Mouse (Mus musculus): Measurements from ENCODE around the gene Pabpn1. TPM values are rescaled to one million over a fixed set of nuclear protein-coding genes. Genes with fewer than 3 reads are reported as not detected.

Gene Pabpn1
- polyA plus RNA-seq (2016; fragmentation: Nextera tagmentation; extraction: Ambion mirVana): 160 TPM in 2 replicates

DNA sequence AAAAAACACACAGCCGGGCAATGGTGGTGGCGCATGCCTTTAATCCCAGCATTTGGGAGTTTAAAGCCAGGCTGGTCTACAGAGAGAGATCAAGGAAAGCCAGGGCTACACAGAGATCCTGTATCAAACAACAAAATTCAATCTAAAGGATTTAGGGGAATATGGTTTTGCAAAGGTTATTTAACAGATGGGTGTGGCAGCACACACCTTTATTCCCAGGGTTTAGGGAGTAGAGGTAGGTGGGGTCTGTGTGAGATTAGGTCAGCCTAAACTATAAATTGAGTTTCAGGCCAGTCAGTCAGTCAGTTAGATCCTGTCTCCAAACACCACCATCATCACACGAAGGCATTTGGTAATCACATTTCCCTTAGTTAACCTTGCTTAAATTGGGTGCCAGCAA, at the start of gene Pabpn1:
Pabpn1 (plus strand) TSS at position 301 of the 400 bp plus-strand sequence.
- 92% methylated on average over 3 of the region's 3 CpGs for WGBS
- Histone ChIP-seq H3K4me1 (replicated peaks) (peaks cover 15% of the 10 kb centered on the region), H3K27ac (peak within 1 kb of the TSS; percentile 100), H3K36me3 (peaks cover 22% of the 10 kb centered on the region), H3K27me3 (ENCODE audit: insufficient read depth, poor library complexity, severe bottlenecking) (no peaks in the 10 kb centered on the region), H3K9me3 (no peaks in the 10 kb centered on the region), H3K4me3 (peak within 1 kb of the TSS; percentile 95)
- DNase-seq (ENCODE audit: low spot score): no peak

DNA sequence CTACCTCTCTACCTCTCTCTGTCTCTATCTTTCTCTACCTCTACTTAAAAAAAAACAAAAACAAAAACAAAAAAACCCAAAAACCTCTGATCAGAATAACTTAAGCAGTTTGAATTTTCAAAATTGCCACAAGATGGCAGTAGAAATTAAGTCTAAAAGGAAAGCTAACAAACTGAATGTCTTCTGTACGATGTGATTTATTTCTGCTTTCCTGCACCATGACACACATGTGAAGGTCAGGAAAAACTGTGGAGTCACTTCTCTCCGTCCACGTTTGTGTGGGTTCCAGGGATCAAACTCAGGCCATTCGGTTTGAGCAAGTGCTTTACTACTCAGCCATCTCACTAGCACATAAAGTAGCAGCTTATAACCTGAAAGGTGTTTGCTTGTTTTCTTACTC, 48.8 kb upstream of the Pabpn1 start:
- WGBS: 9% methylated on average over 4 of the region's 4 CpGs
- H3K4me1 ChIP-seq (replicated peaks): no peaks in the 10 kb centered on the region

DNA sequence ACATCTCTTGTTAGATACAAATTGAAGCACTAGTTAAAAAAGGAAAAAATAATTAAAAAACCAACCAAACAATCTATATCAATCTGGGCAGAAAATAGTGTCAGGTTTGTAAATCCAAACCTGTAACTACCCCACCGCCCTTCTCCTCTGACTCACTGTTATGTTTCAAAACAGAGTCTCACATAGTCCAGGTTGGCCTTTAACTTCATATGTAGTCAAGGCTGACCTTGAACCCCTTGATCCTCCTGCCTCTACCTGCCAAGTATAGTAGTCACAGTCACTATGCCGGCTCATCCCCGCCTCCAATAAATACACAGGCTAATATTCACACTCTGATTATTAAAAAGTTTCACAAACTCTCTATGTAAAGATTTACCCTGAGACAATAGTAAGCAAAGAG, 36.6 kb upstream of the Pabpn1 start:
- WGBS: over 99% methylated on average over 3 of the region's 3 CpGs
- no peak overlapping the region for H3K27ac ChIP-seq
- no peaks in the 10 kb centered on the region for H3K9me3 ChIP-seq
- no peak for DNase-seq (ENCODE audit: low spot score)
- H3K27me3 ChIP-seq (ENCODE audit: insufficient read depth, poor library complexity, severe bottlenecking): no peaks in the 10 kb centered on the region
- H3K36me3 ChIP-seq: peaks cover 41% of the 10 kb centered on the region
- H3K4me1 ChIP-seq (replicated peaks): no peaks in the 10 kb centered on the region
- H3K4me3 ChIP-seq: no peak overlapping the region

More for the DNA sequence above, 48.8 kb upstream of the Pabpn1 start:
- Histone ChIP-seq H3K9me3 (no peaks in the 10 kb centered on the region), H3K4me3 (no peak overlapping the region), H3K27me3 (ENCODE audit: insufficient read depth, poor library complexity, severe bottlenecking) (no peaks in the 10 kb centered on the region), H3K27ac (no peak overlapping the region), H3K36me3 (no peaks in the 10 kb centered on the region)
- DNase-seq (ENCODE audit: low spot score): no peak

- Histone ChIP-seq H3K27ac (no peak overlapping the region), H3K9me3 (no peaks in the 10 kb centered on the region), H3K36me3 (peaks cover 41% of the 10 kb centered on the region), H3K4me3 (no peak overlapping the region), H3K4me1 (replicated peaks) (no peaks in the 10 kb centered on the region), H3K27me3 (ENCODE audit: insufficient read depth, poor library complexity, severe bottlenecking) (no peaks in the 10 kb centered on the region)
- 88% methylated on average over 7 of the region's 7 CpGs for WGBS
- no peak for DNase-seq (ENCODE audit: low spot score)
Measured at GRCm38 (mm10) chr14:54856703-54857102, 35.6 kb upstream of the Pabpn1 start.

DNA sequence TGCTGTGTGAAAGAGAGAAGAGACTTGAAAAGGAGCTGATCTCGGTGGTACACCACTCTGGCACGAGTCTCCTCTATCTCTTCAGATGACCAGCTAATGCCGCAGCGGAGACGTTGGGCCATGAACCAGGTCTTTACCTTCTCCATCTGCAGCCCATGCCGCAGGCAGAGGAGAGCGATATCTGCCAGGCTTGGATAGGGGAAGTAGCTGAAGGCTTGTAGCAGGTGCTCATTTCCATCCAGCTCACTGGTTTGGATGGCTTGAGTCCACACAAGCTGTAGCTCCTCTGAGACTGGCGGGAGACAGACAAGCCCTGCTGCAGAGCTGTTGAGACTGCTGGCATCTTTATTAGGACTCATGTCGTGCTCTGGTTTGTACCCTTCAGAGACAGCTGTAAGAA, 34.4 kb upstream of the Pabpn1 start:
- Histone ChIP-seq H3K4me1 (replicated peaks) (peaks cover 8% of the 10 kb centered on the region; the same call in 1 of the 2 replicates), H3K9me3 (no peaks in the 10 kb centered on the region), H3K27me3 (ENCODE audit: insufficient read depth, poor library complexity, severe bottlenecking) (no peaks in the 10 kb centered on the region), H3K36me3 (peaks cover 41% of the 10 kb centered on the region), H3K4me3 (no peak overlapping the region), H3K27ac (no peak overlapping the region)
- no peak for DNase-seq (ENCODE audit: low spot score)
- WGBS: 95% methylated on average over 9 of the region's 9 CpGs

DNA sequence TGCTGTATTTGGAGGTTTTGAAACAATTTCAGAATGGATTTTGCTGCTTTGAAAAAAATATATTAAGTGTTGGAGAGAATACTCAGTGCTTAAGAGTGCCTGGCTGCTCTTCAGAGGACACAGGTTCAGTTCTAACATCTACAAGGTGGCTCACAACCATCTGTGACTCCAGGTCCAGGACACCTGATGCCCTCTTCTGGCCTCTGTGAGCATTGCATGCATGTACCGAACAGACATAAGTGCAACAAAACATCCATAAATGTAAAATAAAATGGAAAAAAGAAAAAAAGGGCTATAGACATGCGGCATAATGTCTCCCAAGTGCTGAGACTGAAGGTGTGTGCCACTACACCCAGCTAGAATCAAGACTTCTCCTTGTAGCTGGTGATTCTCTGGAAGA, 31.8 kb upstream of the Pabpn1 start:
- H3K4me1 ChIP-seq (replicated peaks): peaks cover 15% of the 10 kb centered on the region
- H3K36me3 ChIP-seq: peaks cover 25% of the 10 kb centered on the region
- DNase-seq (ENCODE audit: low spot score): peak; percentile 50
- H3K27ac ChIP-seq: no peak overlapping the region
- H3K27me3 ChIP-seq (ENCODE audit: insufficient read depth, poor library complexity, severe bottlenecking): no peaks in the 10 kb centered on the region
- H3K9me3 ChIP-seq: no peaks in the 10 kb centered on the region
- WGBS: 51% methylated on average over 2 of the region's 2 CpGs
- no peak overlapping the region for H3K4me3 ChIP-seq

GRCm38 (mm10) chr14:54863501-54864312, 28.6 kb upstream of the Pabpn1 start:
- H3K36me3 ChIP-seq: no peaks in the 10 kb centered on the region
- DNase-seq (ENCODE audit: low spot score): peak; percentile 96
- peaks cover 15% of the 10 kb centered on the region for H3K4me1 ChIP-seq (replicated peaks)
- peak overlapping the region; percentile 93 for H3K4me3 ChIP-seq
- H3K9me3 ChIP-seq: no peaks in the 10 kb centered on the region
- H3K27ac ChIP-seq: peak overlapping the region; percentile 98
- WGBS: under 1% methylated on average over 55 of the region's 56 CpGs
- no peaks in the 10 kb centered on the region for H3K27me3 ChIP-seq (ENCODE audit: insufficient read depth, poor library complexity, severe bottlenecking)

GRCm38 (mm10) chr14:54864313-54865036, 27.8 kb upstream of the Pabpn1 start:
- Histone ChIP-seq H3K4me1 (replicated peaks) (peaks cover 15% of the 10 kb centered on the region), H3K27ac (peak overlapping the region; percentile 98), H3K36me3 (no peaks in the 10 kb centered on the region), H3K4me3 (peak overlapping the region; percentile 93), H3K27me3 (ENCODE audit: insufficient read depth, poor library complexity, severe bottlenecking) (no peaks in the 10 kb centered on the region), H3K9me3 (no peaks in the 10 kb centered on the region)
- no peak for DNase-seq (ENCODE audit: low spot score)
- 18% methylated on average over 21 of the region's 21 CpGs for WGBS

DNA sequence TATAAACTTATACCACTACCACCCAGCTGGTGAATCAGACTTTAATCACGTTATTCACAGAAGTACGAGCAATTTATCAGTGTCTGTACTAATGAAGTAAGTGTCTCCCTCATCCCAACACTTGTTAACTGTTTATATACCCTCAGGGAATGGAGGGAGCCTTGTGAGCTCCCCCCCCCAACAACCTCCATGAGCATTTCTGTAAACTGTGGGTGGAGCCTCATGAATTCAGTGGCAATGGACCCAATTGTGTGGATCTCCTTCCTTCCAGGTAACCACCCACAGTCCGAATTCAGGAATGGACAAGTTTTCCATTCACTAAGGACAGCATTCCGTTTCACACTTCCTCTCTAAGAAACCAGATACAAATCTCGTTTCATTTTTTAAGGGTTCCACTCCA, 26.7 kb upstream of the Pabpn1 start:
- no peaks in the 10 kb centered on the region for H3K27me3 ChIP-seq (ENCODE audit: insufficient read depth, poor library complexity, severe bottlenecking)
- no peak overlapping the region for H3K4me3 ChIP-seq
- H3K9me3 ChIP-seq: no peaks in the 10 kb centered on the region
- no peak overlapping the region for H3K27ac ChIP-seq
- peaks cover 15% of the 10 kb centered on the region for H3K4me1 ChIP-seq (replicated peaks)
- WGBS: 89% methylated on average over 5 of the region's 5 CpGs
- DNase-seq (ENCODE audit: low spot score): no peak
- H3K36me3 ChIP-seq: no peaks in the 10 kb centered on the region

GRCm38 (mm10) chr14:54866268-54866667, 26.0 kb upstream of the Pabpn1 start:
- 71% methylated on average over 3 of the region's 3 CpGs for WGBS

DNA sequence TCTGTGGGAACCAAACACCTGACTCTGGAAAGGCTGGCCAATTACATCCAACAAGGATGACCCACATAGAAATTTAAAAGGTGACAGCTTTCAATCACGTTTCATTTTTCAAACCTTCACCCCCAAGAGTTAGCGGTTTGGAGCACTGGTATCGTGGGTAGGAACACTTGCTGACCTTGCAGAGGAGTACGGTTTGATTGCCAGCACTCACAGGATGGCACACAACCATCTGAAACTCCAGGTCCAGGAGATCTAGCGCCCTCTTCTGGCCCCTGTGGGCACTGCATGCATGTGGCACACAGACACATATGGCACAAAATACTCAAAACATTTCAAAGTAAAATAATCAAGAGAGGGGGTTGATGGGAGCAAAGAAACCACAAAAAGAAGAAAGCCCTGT, 25.4 kb upstream of the Pabpn1 start:
- H3K36me3 ChIP-seq: no peaks in the 10 kb centered on the region
- WGBS: 55% methylated on average over 5 of the region's 5 CpGs
- H3K9me3 ChIP-seq: no peaks in the 10 kb centered on the region
- H3K4me3 ChIP-seq: no peak overlapping the region
- H3K27me3 ChIP-seq (ENCODE audit: insufficient read depth, poor library complexity, severe bottlenecking): no peaks in the 10 kb centered on the region
- peaks cover 15% of the 10 kb centered on the region for H3K4me1 ChIP-seq (replicated peaks)
- DNase-seq (ENCODE audit: low spot score): peak; percentile 25
- no peak overlapping the region for H3K27ac ChIP-seq

More at GRCm38 (mm10) chr14:54866268-54866667, 26.0 kb upstream of the Pabpn1 start:
- Histone ChIP-seq H3K27ac (no peak overlapping the region), H3K9me3 (no peaks in the 10 kb centered on the region), H3K4me3 (no peak overlapping the region), H3K27me3 (ENCODE audit: insufficient read depth, poor library complexity, severe bottlenecking) (no peaks in the 10 kb centered on the region), H3K4me1 (replicated peaks) (peaks cover 15% of the 10 kb centered on the region), H3K36me3 (no peaks in the 10 kb centered on the region)
- no peak for DNase-seq (ENCODE audit: low spot score)

GRCm38 (mm10) chr14:54868026-54868425, 24.3 kb upstream of the Pabpn1 start:
- WGBS: 85% methylated on average over 4 of the region's 4 CpGs
- H3K27ac ChIP-seq: no peak overlapping the region

DNA sequence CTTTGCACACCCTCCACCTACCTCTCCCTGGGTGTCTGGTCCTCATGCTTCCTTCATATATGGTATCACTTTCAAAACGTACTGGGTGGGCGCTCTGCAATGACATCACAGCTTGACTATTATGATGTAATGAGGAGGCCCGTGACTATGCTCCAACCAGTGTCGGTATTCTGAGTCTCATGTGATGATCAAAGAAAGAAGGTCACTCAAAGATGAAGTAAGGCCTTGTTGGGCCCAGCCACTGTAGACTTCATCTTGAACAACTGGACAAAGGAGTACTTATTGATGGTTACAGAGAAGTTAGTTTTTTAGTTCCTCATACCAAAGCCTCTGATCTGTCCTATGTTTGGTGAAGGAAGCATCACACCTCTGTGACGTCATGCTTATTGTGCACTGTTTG, 21.4 kb upstream of the Pabpn1 start, which contains the start of gene Homez:
Homez (minus strand) TSS at position 101 of the 400 bp plus-strand sequence.
- peaks cover 7% of the 10 kb centered on the region for H3K4me1 ChIP-seq (replicated peaks)
- H3K4me3 ChIP-seq: no peak within 1 kb of the TSS
- 87% methylated on average over 5 of the region's 5 CpGs for WGBS
- H3K36me3 ChIP-seq: no peaks in the 10 kb centered on the region
- no peak within 1 kb of the TSS for H3K27ac ChIP-seq
- 0 out of 2 replicates have a peak, but pooled peaks cover 3% of the 10 kb centered on the region for H3K27me3 ChIP-seq (ENCODE audit: insufficient read depth, poor library complexity, severe bottlenecking)
- DNase-seq (ENCODE audit: low spot score): no peak
- H3K9me3 ChIP-seq: no peaks in the 10 kb centered on the region

More at GRCm38 (mm10) chr14:54868026-54868425, 24.3 kb upstream of the Pabpn1 start:
- Histone ChIP-seq H3K36me3 (no peaks in the 10 kb centered on the region), H3K27me3 (ENCODE audit: insufficient read depth, poor library complexity, severe bottlenecking) (no peaks in the 10 kb centered on the region), H3K4me1 (replicated peaks) (peaks cover 5% of the 10 kb centered on the region), H3K9me3 (no peaks in the 10 kb centered on the region), H3K4me3 (no peak overlapping the region)
- DNase-seq (ENCODE audit: low spot score): no peak
